Mouse (Mus musculus) CD4-positive, CD25-positive, alpha-beta regulatory T cell, adult 2 months (primary cell): ENCODE measurements around the gene Ncbp3.

Experiments
- DNase-seq: peaks from one replicate; pipeline ENCODE4 v3.0.0-alpha.2; 2012; ENCODE audit warnings: low read depth, low spot score

The Ncbp3 gene

GRCm38 (mm10) chr11:73085391-73085790 is 37.8 kb downstream of the Ncbp3 start:
- DNase-seq = peak; percentile 45

GRCm38 (mm10) chr11:73087700-73088480 is 40.3 kb downstream of the Ncbp3 start:
- no peak for DNase-seq

GRCm38 (mm10) chr11:73090283-73090682 is 42.7 kb downstream of the Ncbp3 start, which contains the start of gene Itgae:
Itgae (plus strand) TSS chr11:73090583.
- DNase-seq = peak; percentile 36

- DNase-seq = no peak
These were observed 43.2 kb downstream of the Ncbp3 start for GRCm38 (mm10) chr11:73090826-73091225.

- DNase-seq = no peak
These were observed 44.5 kb downstream of the Ncbp3 start for GRCm38 (mm10) chr11:73092057-73092456.

- DNase-seq = no peak
These were observed 45.3 kb downstream of the Ncbp3 start for GRCm38 (mm10) chr11:73092877-73093276.

GRCm38 (mm10) chr11:73094231-73094995 is 46.8 kb downstream of the Ncbp3 start:
- peak; percentile 54 for DNase-seq

GRCm38 (mm10) chr11:73098860-73099259 is 51.3 kb downstream of the Ncbp3 start:
- DNase-seq = no peak

- DNase-seq = peak; percentile 50
These were observed 52.6 kb downstream of the Ncbp3 start for GRCm38 (mm10) chr11:73099976-73100750.

GRCm38 (mm10) chr11:73101308-73101707 is 53.7 kb downstream of the Ncbp3 start:
- DNase-seq = peak; percentile 47

GRCm38 (mm10) chr11:73105246-73105645 is 57.7 kb downstream of the Ncbp3 start:
- DNase-seq = peak; percentile 52

- DNase-seq = peak; percentile 44
These were observed 59.8 kb downstream of the Ncbp3 start for GRCm38 (mm10) chr11:73107358-73107757.

- peak; percentile 65 for DNase-seq
These were observed 60.8 kb downstream of the Ncbp3 start for GRCm38 (mm10) chr11:73108195-73108897.

- DNase-seq = peak; percentile 27
These were observed 61.5 kb downstream of the Ncbp3 start for GRCm38 (mm10) chr11:73108898-73109625.

- no peak for DNase-seq
These were observed 62.4 kb downstream of the Ncbp3 start for GRCm38 (mm10) chr11:73109941-73110340.

- DNase-seq = no peak
These were observed 63.8 kb downstream of the Ncbp3 start for GRCm38 (mm10) chr11:73111414-73111813.

- DNase-seq = no peak
These were observed 78.9 kb downstream of the Ncbp3 start for GRCm38 (mm10) chr11:73126495-73126894.

- DNase-seq = peak; percentile 84
These were observed 83.4 kb downstream of the Ncbp3 start for GRCm38 (mm10) chr11:73131020-73131419.

- DNase-seq = peak; percentile 25
These were observed 85.4 kb downstream of the Ncbp3 start for GRCm38 (mm10) chr11:73132999-73133398.

- DNase-seq = no peak
These were observed 86.6 kb downstream of the Ncbp3 start for GRCm38 (mm10) chr11:73134222-73134621.

GRCm38 (mm10) chr11:73136587-73136986 is 89.0 kb downstream of the Ncbp3 start:
- peak; percentile 55 for DNase-seq
